Mouse (Mus musculus) ZHBTc4 (cell line): ENCODE data around the gene Sf3b1.
"Not testable (repeated sequence)": the region's sequence is repeated elsewhere in the genome, so short reads cannot be mapped to it uniquely, and the experiment has no call there.

Source experiments
- DNase-seq: peaks from one replicate; pipeline ENCODE4 v3.0.0-alpha.2; 2011; ENCODE audit warnings: low read depth, low spot score

Sf3b1 gene

DNA sequence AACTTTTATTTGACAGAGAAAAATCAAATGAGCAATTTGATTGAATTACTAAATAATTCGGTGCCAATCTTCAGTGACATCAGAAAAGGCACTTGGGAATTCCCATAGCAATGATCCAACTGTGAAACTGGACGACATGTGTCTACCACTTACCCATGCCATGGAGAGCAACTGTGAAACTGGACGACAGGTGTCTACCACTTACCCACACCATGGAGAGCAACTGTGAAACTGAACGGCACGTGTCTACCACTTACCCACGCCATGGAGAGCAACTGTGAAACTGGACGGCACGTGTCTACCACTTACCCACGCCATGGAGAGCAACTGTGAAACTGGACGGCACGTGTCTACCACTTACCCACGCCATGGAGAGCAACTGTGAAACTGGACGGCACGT, 70.3 kb downstream of the Sf3b1 start:
- DNase-seq = not testable (repeated sequence)

DNA sequence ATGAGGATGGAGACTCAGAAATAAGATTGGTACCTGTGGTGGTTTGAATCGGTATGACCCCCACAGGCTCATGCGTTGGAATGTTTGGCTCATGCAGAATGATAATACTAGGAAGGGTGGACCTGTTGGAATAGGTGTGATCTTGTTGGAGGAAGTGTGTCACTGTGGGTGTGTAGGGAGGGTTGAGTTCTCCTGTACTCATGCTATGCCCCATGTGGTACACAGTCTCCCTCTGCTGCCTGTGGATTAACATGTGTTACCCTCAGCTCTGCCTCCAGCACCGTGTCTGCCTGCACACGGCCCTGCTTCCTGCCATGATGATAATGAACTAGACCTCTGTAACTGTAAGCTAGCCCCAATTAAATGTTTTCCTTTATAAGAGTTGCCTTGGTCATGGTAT, 72.4 kb downstream of the Sf3b1 start:
- no peak for DNase-seq

GRCm38 (mm10) chr1:54944648-54945047, 82.6 kb downstream of the Sf3b1 start:
- no peak for DNase-seq

- no peak for DNase-seq
Measured at GRCm38 (mm10) chr1:54935466-54935865, 91.8 kb downstream of the Sf3b1 start.
